Mouse (Mus musculus): ENCODE data around the gene Cypt12. TPM values are rescaled to one million over a fixed set of nuclear protein-coding genes. Genes with fewer than 3 reads are reported as not detected.

Gene Cypt12
- polyA plus RNA-seq (2012; fragmentation: generic; extraction: Trizol): not detected

GRCm38 (mm10) chr3:17948299-17948698, at the start of gene Cypt12:
TSS of gene Cypt12 (plus strand) at chr3:17948410.

